Mouse (Mus musculus) adrenal gland (tissue): ENCODE measurements around the gene Zfp979.
"Not testable (repeated sequence)": the region's sequence is repeated elsewhere in the genome, so short reads cannot be mapped to it uniquely, and the experiment has no call there.

Experiments used
- intact Hi-C: fragments of 180-260 bp; cut with DNase I; formaldehyde crosslinking; loops from one replicate; pipeline ENCODE4 v1.15.1; 2025
- long read RNA-seq, 2 experiments: library from polyadenylated mRNA; unstranded; transcript quantifications; one replicate each; pipeline ENCODE4 v2.0.0; 2020; ENCODE audit warnings: borderline replicate concordance in 1 of 2; ENCODE audit not compliant: insufficient replicate concordance in 1 of 2

The Zfp979 gene
- long read RNA-seq, experiment 1, partial matches to known transcripts = 8 of 12 reads
- long read RNA-seq, experiment 1, other reads (novel, unspliced or antisense) = 2 of 12 reads
- long read RNA-seq, experiment 2, partial matches to known transcripts = 10 of 11 reads
- long read RNA-seq, experiment 2, other reads (novel, unspliced or antisense) = 1 of 11 reads

- intact Hi-C loops = not testable (repeated sequence)
Measured at GRCm38 (mm10) chr4:147642413-147642812, at the start of gene Zfp979. Gene Zfp979 (minus strand): TSS chr4:147642513.

GRCm38 (mm10) chr4:147655245-147655644 lies 12.9 kb upstream of the Zfp979 start:
- intact Hi-C loops = not testable (repeated sequence)

DNA sequence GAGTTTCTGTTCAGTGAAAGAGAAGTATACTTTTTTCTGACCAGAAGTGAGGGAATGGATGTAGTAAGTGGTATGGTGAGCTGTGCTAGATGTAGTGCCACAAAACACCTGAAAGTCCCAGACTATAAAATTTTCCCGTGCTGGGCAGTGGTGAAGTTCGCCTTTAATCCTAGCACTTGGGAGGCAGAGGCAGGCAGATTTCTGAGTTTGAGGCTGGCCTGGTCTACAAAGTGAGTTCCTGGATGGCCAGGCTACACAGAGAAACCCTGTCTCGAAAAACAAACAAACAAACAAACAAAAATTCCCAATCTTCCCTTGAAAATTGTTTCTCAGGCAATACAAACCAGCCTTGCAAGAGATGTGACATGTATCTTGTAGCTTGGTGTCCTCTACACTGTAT lies 5.1 kb upstream of the Zfp979 start:
- intact Hi-C loops = not testable (repeated sequence)

DNA sequence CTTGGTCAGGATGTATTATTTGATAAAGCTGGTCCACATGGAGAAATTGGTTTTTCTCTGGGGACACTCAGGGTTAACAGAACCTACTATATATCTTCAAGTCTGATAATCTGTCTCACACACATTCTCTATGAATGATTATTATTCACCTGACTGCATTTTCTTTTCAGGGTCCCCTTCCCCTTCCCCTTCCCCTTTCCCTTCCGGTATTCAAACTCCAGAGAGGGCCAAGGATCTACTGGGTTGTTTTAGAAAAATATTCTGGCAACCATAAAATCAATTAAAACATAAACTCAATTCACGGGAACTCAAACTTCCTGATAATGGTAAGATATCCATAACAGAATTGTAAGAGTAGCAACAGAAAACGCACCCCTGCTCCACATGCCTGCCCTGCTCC lies 381 bp downstream of the Zfp979 start:
- intact Hi-C loops = not testable (repeated sequence)

DNA sequence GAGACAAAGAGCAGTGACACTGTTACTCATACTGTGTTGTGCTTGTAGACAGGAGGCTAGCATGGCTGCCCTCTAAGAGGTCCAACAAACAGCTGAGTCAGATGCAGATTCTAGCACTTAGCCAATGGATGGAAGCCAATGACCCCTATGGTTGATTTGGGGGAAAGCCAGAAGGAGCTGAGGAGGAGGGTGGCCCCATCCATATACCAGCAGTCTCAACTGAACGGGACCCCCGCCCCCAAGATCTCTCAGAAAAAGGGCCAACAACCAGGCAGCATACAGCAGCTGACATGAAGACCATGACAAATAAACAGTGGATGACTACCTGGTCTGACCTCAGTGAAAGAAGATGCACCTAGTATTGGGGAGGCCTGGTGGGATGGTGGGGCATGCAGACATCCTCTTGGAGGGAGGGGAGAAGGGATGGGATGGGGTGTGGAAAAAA lies 8.5 kb downstream of the Zfp979 start:
- intact Hi-C loops = not testable (repeated sequence)

DNA sequence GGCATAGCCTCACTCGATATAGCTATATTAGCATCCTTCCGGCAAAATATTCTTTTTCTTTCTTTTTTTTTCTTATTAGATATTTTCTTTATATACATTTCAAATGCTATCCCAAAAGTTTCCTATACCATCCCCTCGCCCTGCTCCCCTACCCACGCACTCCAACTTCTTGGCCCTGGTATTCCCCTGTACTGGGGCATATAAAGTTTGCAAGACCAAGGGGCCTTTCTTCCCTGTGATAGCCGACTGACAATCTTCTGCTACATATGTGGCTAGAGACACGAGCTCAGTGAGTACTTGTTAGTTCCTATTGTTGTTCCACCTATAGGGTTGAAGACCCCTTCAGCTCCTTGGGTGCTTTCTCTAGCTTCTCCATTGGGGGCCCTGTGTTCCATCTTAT lies 35.8 kb downstream of the Zfp979 start:
- intact Hi-C loops = not testable (repeated sequence)

- intact Hi-C loops = no loop called here
Measured at GRCm38 (mm10) chr4:147605521-147605920, 36.8 kb downstream of the Zfp979 start.

- intact Hi-C loops = no loop called here
Measured at GRCm38 (mm10) chr4:147603806-147604205, 38.5 kb downstream of the Zfp979 start.

DNA sequence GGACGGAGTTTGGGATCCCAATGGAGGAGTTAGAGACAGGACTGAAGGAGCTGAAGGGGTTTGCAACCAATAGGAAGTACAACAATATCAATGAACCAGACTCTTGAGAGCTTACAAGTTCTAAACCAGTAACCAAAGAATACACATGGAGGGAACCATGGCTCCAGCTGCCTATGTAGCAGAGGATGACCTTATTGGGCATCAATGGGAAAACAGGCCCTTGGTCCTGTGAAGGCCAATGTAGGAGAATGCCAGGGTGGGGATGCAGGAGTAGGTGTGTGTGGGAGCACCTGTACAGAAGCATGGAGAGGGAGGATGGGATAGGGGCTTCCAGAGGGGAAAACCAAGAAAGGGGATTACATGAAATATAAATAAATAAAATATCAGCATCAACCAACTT lies 40.4 kb downstream of the Zfp979 start:
- intact Hi-C loops = no loop called here

- intact Hi-C loops = no loop called here
Measured at GRCm38 (mm10) chr4:147598831-147599230, 43.5 kb downstream of the Zfp979 start.

DNA sequence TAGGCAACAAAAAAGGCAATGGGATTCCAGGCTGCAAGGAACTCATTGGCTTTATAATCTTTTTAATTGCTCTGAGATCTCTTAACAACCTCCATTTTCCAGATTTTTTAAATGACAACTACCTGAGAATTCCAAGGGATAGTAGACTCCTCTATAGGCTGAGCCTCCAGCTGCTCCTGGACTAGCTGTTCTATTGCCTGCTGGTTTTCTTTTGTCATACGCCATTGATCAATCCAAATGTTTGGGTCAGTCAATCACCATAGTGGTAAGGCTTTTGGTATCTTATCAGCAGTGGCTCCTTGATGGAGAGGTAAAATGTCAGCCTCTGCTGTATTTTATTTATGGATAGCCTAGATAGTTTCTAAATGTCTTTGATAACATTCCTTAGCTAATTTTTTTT lies 44.6 kb downstream of the Zfp979 start:
- intact Hi-C loops = no loop called here

- intact Hi-C loops = not testable (repeated sequence)
Measured at GRCm38 (mm10) chr4:147594630-147595029, 47.7 kb downstream of the Zfp979 start.

DNA sequence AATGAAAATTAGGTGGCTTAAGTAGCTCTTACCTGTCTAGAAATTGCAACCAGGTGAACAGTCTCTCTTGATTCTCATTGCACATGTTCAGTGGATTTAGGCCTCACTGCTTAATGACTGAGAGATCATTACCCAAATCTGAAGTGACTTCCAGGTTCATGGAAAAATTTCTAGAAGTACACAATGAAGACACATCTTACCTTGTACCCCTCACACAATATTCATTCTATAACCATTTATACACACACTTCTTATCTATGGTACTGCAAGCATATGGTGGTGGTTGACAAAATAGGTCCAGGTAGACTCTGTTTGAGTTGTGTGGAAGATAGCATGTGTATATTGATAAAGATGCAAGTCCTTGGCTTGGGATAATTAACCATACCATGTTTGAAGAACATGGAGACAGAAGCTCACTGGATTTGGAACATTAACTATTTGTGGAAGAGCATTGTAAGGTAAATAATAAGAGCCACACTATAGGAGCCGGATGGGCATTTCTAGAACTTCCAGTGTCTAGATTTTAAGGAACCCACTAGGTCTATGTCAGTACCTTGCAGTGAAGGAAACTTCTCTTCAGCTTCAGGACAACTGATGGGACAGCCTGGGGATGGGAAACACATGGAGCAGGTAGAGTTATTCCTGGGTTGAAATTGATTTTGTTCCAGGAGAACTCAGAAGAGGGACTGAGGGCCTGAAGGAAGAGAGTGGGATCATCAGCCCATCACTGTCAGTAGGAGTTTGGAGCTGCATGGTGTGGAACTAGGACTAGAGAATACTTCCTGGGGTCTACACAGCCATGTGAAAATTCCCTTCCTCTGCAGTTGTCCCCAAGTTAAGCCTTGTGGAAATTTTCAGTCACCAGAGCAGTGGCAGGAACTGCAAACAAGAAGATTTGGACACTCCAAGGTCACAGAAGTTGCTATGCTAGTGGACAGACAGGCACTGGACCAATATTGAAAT lies 55.5 kb downstream of the Zfp979 start:
- intact Hi-C loops = loop anchor here (5.0 kb wide), 1 partner anchor 69 kb away; no protein-coding TSS in a partner anchor

DNA sequence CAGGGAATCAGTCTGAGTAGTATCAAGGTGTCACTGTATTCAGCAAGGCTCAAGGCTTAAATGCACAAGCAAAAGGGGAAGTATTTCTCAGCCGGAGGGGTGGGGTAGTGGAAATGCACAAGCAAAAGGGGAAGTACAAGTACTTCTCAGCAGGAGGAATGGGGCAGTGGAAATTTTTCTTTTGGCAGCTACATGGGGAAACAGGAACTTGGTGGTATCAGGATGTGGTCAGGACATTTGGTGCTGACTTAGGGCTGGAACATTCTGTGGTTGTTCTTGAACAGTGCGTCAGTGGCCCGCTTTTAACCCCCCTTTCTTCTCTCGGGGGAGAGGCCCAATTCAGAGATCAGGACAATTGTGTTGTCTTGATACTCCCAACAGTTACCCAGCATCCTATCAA lies 62.9 kb downstream of the Zfp979 start:
- intact Hi-C loops = not testable (repeated sequence)

DNA sequence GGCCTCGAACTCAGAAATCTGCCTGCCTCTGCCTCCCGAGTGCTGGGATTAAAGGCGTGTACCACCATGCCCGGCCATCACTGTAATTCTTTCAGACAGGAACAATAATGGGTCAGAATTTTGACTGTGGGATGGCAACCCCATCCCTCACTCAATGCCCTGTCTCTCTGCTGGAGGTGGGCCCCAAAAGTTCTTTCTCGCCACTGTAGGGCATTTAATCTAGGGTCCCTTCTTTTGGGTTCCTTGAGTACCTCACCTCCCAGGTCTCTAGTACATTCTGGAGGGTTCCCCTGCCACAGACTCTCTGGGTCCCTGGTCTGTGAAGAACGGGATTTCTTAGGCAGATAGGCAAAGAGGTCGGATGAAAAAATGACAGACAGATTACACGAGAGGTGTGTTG lies 71.2 kb downstream of the Zfp979 start:
- intact Hi-C loops = not testable (repeated sequence)

DNA sequence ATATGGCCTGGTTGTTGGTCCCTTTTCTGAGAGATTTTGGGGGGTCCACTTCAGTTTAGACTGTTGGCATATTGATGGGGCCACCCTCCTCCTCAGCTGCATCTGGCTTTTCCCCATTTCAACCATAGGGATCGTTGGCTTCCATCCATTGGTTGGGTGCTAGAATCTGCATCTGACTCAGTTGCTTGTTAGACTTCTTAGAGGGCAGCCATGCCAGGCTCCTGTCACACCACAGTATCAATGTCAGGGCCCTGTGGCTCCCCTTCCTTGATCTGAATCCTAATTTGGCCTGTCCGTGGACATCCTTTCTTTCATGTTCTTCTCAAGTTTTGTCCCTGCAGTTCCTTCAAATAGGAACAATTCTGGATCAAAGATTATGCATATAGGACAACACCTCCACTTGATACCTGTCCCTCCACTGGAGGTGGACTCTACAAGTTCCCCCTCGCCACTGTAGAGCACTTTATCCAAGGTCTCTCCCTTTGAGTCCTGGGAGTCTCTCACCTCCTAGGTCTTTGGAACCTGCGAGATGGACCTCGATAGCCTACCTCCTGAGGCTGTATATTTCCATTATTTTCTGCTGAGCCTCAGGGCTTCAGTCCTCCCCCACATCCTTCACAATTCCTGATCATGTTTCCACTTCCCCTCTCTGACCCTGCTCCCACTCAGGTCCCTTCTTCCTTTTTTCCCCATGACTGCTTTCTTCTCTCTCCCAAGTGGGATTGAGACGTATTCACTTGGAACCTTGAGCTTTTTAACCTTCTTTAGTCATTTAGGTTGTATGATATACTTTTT lies 76.7 kb downstream of the Zfp979 start:
- intact Hi-C loops = no loop called here
